18 mouse cellular contexts compared by ENCODE assay signal in genomic region chr2:180994360-180994759, GRCm38 (mm10). TPM values are rescaled to one million over a fixed set of nuclear protein-coding genes. Genes with fewer than 3 reads are reported as not detected.
"Had no signal": no experiment of that assay in that cellular context is flagged by ENCODE, and none has a peak within 500 bp of the region (broad histone marks: within the 10 kb centered on the region; RNA-seq: fewer than 3 reads in every experiment).

No protein-coding gene starts in this region.

- ATAC-seq: hindbrain, embryonic 16.5 days; inflammation-experienced regulatory T-cells, adult 6 months; intestine, embryonic 15.5 days; intestine, postnatal 0 days had no signal

- DNase-seq: gastrocnemius, postnatal 14 days; gastrocnemius, postnatal 36 days; heart, adult 18-20 months; heart, postnatal 10 days; heart, postnatal 4 days; kidney, adult 18-20 months; kidney, adult 8-10 months; kidney, postnatal 10 days; kidney, postnatal 25 days; kidney, postnatal 4 days; liver; liver, embryonic 13.5 days had no signal

RNA-seq across cellular contexts. Expression of gene Nkain4, which starts 39.9 kb away (rescaled TPM):
- total RNA-seq: gastrocnemius, postnatal 36 days had no signal
- polyA plus RNA-seq: inflammation-experienced regulatory T-cells, adult 6 months had no signal

RNA-seq across cellular contexts. Expression of gene Chrna4, which starts 49.0 kb away (rescaled TPM):
- total RNA-seq: heart, adult 18-20 months; heart, adult 8-10 months; heart, postnatal 25 days had no signal
- polyA plus RNA-seq: inflammation-experienced regulatory T-cells, adult 6 months had no signal
